Mouse (Mus musculus) lung, embryonic 14.5 days (tissue): ENCODE results near the gene Nr1h3. TPM values are rescaled to one million over a fixed set of nuclear protein-coding genes. Genes with fewer than 3 reads are reported as not detected.
A peak's percentile ranks its signal among the peaks of the same experiment; 100 is the strongest.

Experiments
- ATAC-seq: fragments of 200-750 bp; cut with Nextera tagmentation; 2 replicates; pipeline ENCODE4 v1.8.0; 2017; ENCODE audit warnings: mild to moderate bottlenecking, moderate TSS enrichment, moderate library complexity; ENCODE audit not compliant: insufficient read depth
- DNase-seq: peaks from one replicate; pipeline ENCODE4 v3.0.0-alpha.2; 2015
- H3K27ac ChIP-seq: fragments of 300-500 bp; sonication (generic); 2 replicates; pipeline ENCODE4 v1.5.1; 2014; ENCODE audit warnings: low read depth, mild to moderate bottlenecking, moderate library complexity
- H3K27me3 ChIP-seq: fragments of 300-500 bp; sonication (generic); 2 replicates; pipeline ENCODE4 v1.6.1; 2014; ENCODE audit warnings: low read length, control low read depth; ENCODE audit not compliant: insufficient read depth
- H3K36me3 ChIP-seq: fragments of 300-500 bp; sonication (generic); 2 replicates; pipeline ENCODE4 v1.6.1; 2014; ENCODE audit warnings: control low read depth; ENCODE audit not compliant: insufficient read depth
- H3K4me1 ChIP-seq: fragments of 300-500 bp; sonication (generic); 2 replicates; pipeline ENCODE4 v1.6.1; 2014; ENCODE audit warnings: antibody characterized with exemption, control low read depth; ENCODE audit not compliant: insufficient read depth
- H3K4me2 ChIP-seq: fragments of 300-500 bp; sonication (generic); 2 replicates; pipeline ENCODE4 v1.6.1; 2014; ENCODE audit warnings: mild to moderate bottlenecking
- H3K4me3 ChIP-seq: fragments of 300-500 bp; sonication (generic); 2 replicates; pipeline ENCODE4 v1.5.1; 2014; ENCODE audit warnings: low read depth, low read length
- H3K9ac ChIP-seq: fragments of 300-500 bp; sonication (generic); 2 replicates; pipeline ENCODE4 v1.6.1; 2014
- H3K9me3 ChIP-seq: fragments of 300-500 bp; sonication (generic); 2 replicates; pipeline ENCODE4 v1.6.1; 2016; ENCODE audit warnings: low read depth, low read length, control low read depth
- CTCF ChIP-seq: IDR thresholded peaks from 2 replicates; pipeline ENCODE4 v1.5.1; 2016; ENCODE audit warnings: antibody characterized with exemption, low read depth
- WGBS: fragments of 180-500 bp; shearing (Covaris S2); extraction: QIAGEN DNeasy Blood & Tissue Kit; methylation state at CpG from one replicate; pipeline ENCODE4 v1.1.7; 2014; 5-methylcytosine and 5-hydroxymethylcytosine counted together
- polyA plus RNA-seq: library from polyadenylated mRNA; unstranded; fragments of >200 nt; fragmentation: Nextera tagmentation; extraction: Ambion mirVana; gene quantifications from 2 replicates; pipeline ENCODE4 v1.2.1, GENCODE M21; 2014

Nr1h3 gene
- polyA plus RNA-seq, 1 experiment from 2014 or later = 14.2 TPM

GRCm38 (mm10) chr2:91139764-91140163 is 62.9 kb downstream of the Nr1h3 start:
- H3K36me3 ChIP-seq = peaks cover 16% of the 10 kb centered on the region; the same call in 1 of the 2 replicates

DNA sequence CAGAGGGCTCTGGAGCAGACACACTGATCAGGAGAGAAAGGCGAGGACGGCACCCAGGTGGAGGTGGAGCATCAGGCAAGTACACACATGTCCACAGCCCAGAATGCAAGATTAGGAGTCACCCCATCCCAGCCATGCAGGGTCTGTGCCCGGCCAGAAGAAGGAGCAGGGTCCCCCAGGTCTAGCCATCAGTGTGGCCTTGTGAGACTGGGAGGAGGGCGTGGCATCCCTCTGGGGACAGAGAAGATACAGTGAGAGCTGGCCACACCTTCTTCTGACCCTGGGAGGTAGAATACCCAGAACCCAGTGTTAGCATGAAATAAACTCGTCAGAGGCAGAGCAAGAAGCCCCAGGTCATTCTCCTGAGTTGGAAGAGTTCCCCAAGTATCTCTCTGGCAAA is 63.3 kb downstream of the Nr1h3 start:
- no peak overlapping the region for H3K9ac ChIP-seq
- no peak for ATAC-seq
- no peak overlapping the region for H3K4me2 ChIP-seq
- H3K4me3 ChIP-seq = no peak overlapping the region
- no peaks in the 10 kb centered on the region for H3K27me3 ChIP-seq
- no peaks in the 10 kb centered on the region for H3K4me1 ChIP-seq
- TF ChIP-seq CTCF = no peak
- H3K36me3 ChIP-seq = peaks cover 16% of the 10 kb centered on the region; the same call in 1 of the 2 replicates
- DNase-seq = no peak
- no peaks in the 10 kb centered on the region for H3K9me3 ChIP-seq
- WGBS = 62% methylated on average over 5 of the region's 5 CpGs
- H3K27ac ChIP-seq = no peak overlapping the region

More at GRCm38 (mm10) chr2:91139764-91140163, 62.9 kb downstream of the Nr1h3 start:
- Histone ChIP-seq H3K27ac (no peak overlapping the region), H3K9ac (no peak overlapping the region), H3K4me3 (no peak overlapping the region), H3K4me1 (no peaks in the 10 kb centered on the region), H3K4me2 (no peak overlapping the region), H3K9me3 (no peaks in the 10 kb centered on the region), H3K27me3 (no peaks in the 10 kb centered on the region)
- ATAC-seq (no peak), DNase-seq (no peak)
- 79% methylated on average over 8 of the region's 8 CpGs for WGBS
- TF ChIP-seq CTCF = no peak

DNA sequence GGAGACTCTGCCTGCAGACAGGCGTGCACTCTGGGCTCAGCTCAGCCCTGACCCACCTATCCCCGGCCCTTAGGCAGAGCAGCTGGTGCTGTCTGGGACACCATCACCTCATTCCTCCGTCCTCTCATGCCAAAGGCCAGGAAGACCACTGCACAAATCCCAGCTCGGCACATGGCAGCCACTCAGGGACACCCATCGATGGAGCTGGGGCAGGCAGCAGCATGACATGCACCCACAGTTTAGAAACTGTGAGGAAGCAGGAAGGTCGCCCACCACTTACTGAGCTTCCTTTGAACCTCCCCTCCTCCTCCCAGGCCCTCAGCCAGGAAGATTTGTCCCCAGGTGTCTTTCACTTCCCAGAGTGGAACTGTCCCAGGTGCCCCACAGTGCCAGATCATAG is 65.2 kb downstream of the Nr1h3 start:
- no peaks in the 10 kb centered on the region for H3K4me1 ChIP-seq
- DNase-seq (no peak), ATAC-seq (no peak)
- H3K9me3 ChIP-seq = no peaks in the 10 kb centered on the region
- H3K36me3 ChIP-seq = peaks cover 8% of the 10 kb centered on the region; the same call in 1 of the 2 replicates
- no peak overlapping the region for H3K4me3 ChIP-seq
- H3K4me2 ChIP-seq = no peak overlapping the region
- no peaks in the 10 kb centered on the region for H3K27me3 ChIP-seq
- TF ChIP-seq CTCF = no peak
- no peak overlapping the region for H3K27ac ChIP-seq
- WGBS = 50% methylated on average over 6 of the region's 6 CpGs
- H3K9ac ChIP-seq = no peak overlapping the region

DNA sequence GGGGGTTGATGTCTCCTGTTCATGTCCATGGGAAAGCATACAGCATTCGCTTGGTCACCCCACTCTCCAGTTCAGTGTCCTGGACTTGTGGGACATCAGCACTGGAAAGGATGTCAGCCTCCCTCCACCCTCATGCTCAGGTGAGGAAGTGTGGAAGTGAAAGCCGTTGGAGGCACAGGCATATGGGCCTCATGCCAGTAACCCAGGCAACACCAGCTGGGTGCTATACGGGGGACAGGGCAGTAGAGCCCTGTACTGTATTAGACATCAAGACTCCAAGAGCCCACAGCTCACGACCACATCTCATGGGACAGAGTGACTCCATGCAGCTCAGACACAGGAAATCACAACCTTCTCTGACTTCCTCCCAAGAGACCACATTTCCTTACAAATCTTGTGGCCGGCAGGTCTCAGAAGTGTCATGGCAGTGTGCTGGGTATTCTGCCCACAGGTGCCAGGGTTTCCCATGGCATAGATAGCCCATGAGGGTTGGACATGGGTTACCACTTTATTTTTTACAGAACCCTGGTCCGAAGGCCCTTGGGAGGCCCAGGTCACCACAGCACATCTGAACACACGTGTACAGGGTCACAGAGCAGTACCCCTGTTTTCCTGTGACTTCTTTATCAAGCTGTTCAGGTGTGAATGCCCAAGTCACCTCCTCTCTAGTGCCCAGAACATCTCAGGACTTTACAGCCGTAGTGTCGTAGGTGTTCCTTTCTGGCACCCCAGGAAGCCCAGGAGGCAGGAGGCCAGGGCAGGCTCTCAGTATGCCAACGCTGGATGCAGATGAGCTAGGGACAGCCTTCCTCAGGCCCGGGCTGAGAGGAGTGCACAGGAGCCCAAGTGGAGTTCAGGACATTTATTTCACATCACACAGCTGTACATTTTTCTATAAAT is 65.9 kb downstream of the Nr1h3 start:
- H3K4me3 ChIP-seq = no peak overlapping the region
- no peaks in the 10 kb centered on the region for H3K9me3 ChIP-seq
- no peaks in the 10 kb centered on the region for H3K4me1 ChIP-seq
- no peak for TF ChIP-seq CTCF
- no peaks in the 10 kb centered on the region for H3K27me3 ChIP-seq
- DNase-seq (no peak), ATAC-seq (0 out of 2 replicates have a peak, but pooled peaks have one; percentile 16)
- H3K36me3 ChIP-seq = peaks cover 4% of the 10 kb centered on the region; the same call in 1 of the 2 replicates
- 70% methylated on average over 11 of the region's 11 CpGs for WGBS
- no peak overlapping the region for H3K27ac ChIP-seq
- no peak overlapping the region for H3K9ac ChIP-seq
- no peak overlapping the region for H3K4me2 ChIP-seq

Other genes starting within 250 kb of the Nr1h3 start
- 1.5 and 1.6 TPM in 2 replicates for gene Rapsn, start 167.2 kb downstream of the Nr1h3 start, polyA plus RNA-seq
- 300 and 322 TPM in 2 replicates for gene Psmc3, start 148.8 kb downstream of the Nr1h3 start, polyA plus RNA-seq
- 29.0 and 33.3 TPM in 2 replicates for gene Slc39a13, start 132.4 kb downstream of the Nr1h3 start, polyA plus RNA-seq
- gene Spi1, start 120.4 kb downstream of the Nr1h3 start, polyA plus RNA-seq = 6.2 TPM in 2 replicates
- 0.47 and 7.7 TPM in 2 replicates for gene Mybpc3, start 84.7 kb downstream of the Nr1h3 start, polyA plus RNA-seq
- 7.6 and 8.6 TPM in 2 replicates for gene Madd, start 19.0 kb downstream of the Nr1h3 start, polyA plus RNA-seq
- gene Acp2, start 51 bp upstream of the Nr1h3 start, polyA plus RNA-seq = 33.8 and 34.3 TPM in 2 replicates
- 14.6 and 17.3 TPM in 2 replicates for gene Ddb2, start 34.1 kb upstream of the Nr1h3 start, polyA plus RNA-seq
- 41.2 and 46.9 TPM in 2 replicates for gene Pacsin3, start 53.1 kb upstream of the Nr1h3 start, polyA plus RNA-seq
- gene Arfgap2, start 62.1 kb upstream of the Nr1h3 start, polyA plus RNA-seq = 81.1 and 81.2 TPM in 2 replicates
- 73.3 and 73.4 TPM in 2 replicates for gene 1110051M20Rik, start 241.9 kb upstream of the Nr1h3 start, polyA plus RNA-seq